Mouse (Mus musculus) MEL (cell line): ENCODE results near the gene Fam161a. TPM values are rescaled to one million over a fixed set of nuclear protein-coding genes. Genes with fewer than 3 reads are reported as not detected.

Experiments used
- DNase-seq: peaks from one replicate; pipeline ENCODE4 v3.0.0; 2011; ENCODE audit warnings: low read depth, low spot score
- H3K27ac ChIP-seq: 2 replicates; pipeline ENCODE4 v1.5.1; 2012; ENCODE audit warnings: low read depth, mild to moderate bottlenecking, control low read depth, low read length, moderate library complexity; ENCODE audit not compliant: control insufficient read depth
- H3K27me3 ChIP-seq, 2 experiments: fragments of 150-350 bp in 1 of 2; sonication (generic) in 1 of 2; 2 replicates each; pipeline ENCODE4 v1.6.1; 2012; ENCODE audit warnings: low read length in 2 of 2, mild to moderate bottlenecking in 2 of 2, improper control_type of control experiment in 1 of 2, moderate library complexity in 1 of 2; ENCODE audit not compliant: insufficient read depth in 2 of 2, control insufficient read depth in 1 of 2
- H3K36me3 ChIP-seq, 2 experiments: 2 replicates each; pipeline ENCODE4 v1.6.1; 2012 to 2014; ENCODE audit warnings: low read length in 2 of 2, improper control_type of control experiment in 1 of 2, inconsistent platforms in 1 of 2, mild to moderate bottlenecking in 1 of 2; ENCODE audit not compliant: insufficient read depth in 2 of 2, control insufficient read depth in 1 of 2
- H3K4me1 ChIP-seq, 2 experiments: fragments of 150-350 bp in 1 of 2; sonication (generic) in 1 of 2; 2 replicates each; pipeline ENCODE4 v1.6.1; 2012; ENCODE audit warnings: low read length in 2 of 2, improper control_type of control experiment in 1 of 2, mild to moderate bottlenecking in 1 of 2; ENCODE audit not compliant: insufficient read depth in 2 of 2, control insufficient read depth in 1 of 2
- H3K4me3 ChIP-seq, 2 experiments: fragments of 150-350 bp in 1 of 2; sonication (generic) in 1 of 2; 2 replicates each; pipeline ENCODE4 v1.5.1; 2012; ENCODE audit warnings: low read depth in 2 of 2, low read length in 2 of 2, mild to moderate bottlenecking in 2 of 2, moderate library complexity in 2 of 2, control low read depth in 1 of 2, improper control_type of control experiment in 1 of 2; ENCODE audit not compliant: control insufficient read depth in 1 of 2, insufficient read depth in 1 of 2
- H3K79me2 ChIP-seq: 2 replicates; pipeline ENCODE4 v1.6.1; 2012; ENCODE audit warnings: mild to moderate bottlenecking, low read length, moderate library complexity; ENCODE audit not compliant: control insufficient read depth, poor library complexity, insufficient read depth
- H3K9ac ChIP-seq: 2 replicates; pipeline ENCODE4 v1.6.1; 2012; ENCODE audit warnings: low read depth, mild to moderate bottlenecking, control low read depth, low read length, moderate library complexity; ENCODE audit not compliant: control insufficient read depth, poor library complexity, severe bottlenecking
- H3K9me3 ChIP-seq: fragments of 150-350 bp; sonication (generic); replicated peaks from 2 replicates; pipeline ENCODE4 v1.6.1; 2012; ENCODE audit warnings: mild to moderate bottlenecking, low read length, improper control_type of control experiment, moderate library complexity; ENCODE audit not compliant: insufficient read depth
- CHD1 ChIP-seq: IDR thresholded peaks from 2 replicates; pipeline ENCODE4 v1.6.1; 2012; ENCODE audit warnings: low read depth, mild to moderate bottlenecking, inconsistent platforms, low read length, improper control_type of control experiment
- CHD2 ChIP-seq: IDR thresholded peaks from 2 replicates; pipeline ENCODE4 v1.6.1; 2011; ENCODE audit warnings: low read length, improper control_type of control experiment
- CTCF ChIP-seq, 3 experiments: IDR thresholded peaks in 2 of 3; conservative IDR thresholded peaks in 1 of 3; 2 replicates each; pipeline ENCODE4 v1.5.1; 2011 to 2012; ENCODE audit warnings: low read length in 3 of 3, low read depth in 2 of 3, mild to moderate bottlenecking in 2 of 3, improper control_type of control experiment in 1 of 3, inconsistent platforms in 1 of 3, mixed read lengths in 1 of 3, moderate library complexity in 1 of 3; ENCODE audit not compliant: control insufficient read depth in 1 of 3, insufficient read depth in 1 of 3, poor library complexity in 1 of 3, severe bottlenecking in 1 of 3
- ETS1 ChIP-seq: IDR thresholded peaks from 2 replicates; pipeline ENCODE4 v1.6.1; 2012; ENCODE audit warnings: low read depth, mild to moderate bottlenecking, inconsistent platforms, low read length, improper control_type of control experiment, moderate library complexity
- GATA1 ChIP-seq: IDR thresholded peaks from 2 replicates; pipeline ENCODE4 v1.6.1; 2011; ENCODE audit warnings: low read depth, low read length, improper control_type of control experiment
- MXI1 ChIP-seq: IDR thresholded peaks from 2 replicates; pipeline ENCODE4 v1.6.1; 2011; ENCODE audit warnings: mild to moderate bottlenecking, low read depth, low read length, improper control_type of control experiment
- MYC ChIP-seq: IDR thresholded peaks from 2 replicates; pipeline ENCODE4 v1.6.1; 2011; ENCODE audit warnings: low read depth, mild to moderate bottlenecking, low read length, improper control_type of control experiment, moderate library complexity
- RAD21 ChIP-seq: IDR thresholded peaks from 2 replicates; pipeline ENCODE4 v1.6.1; 2011; ENCODE audit warnings: mild to moderate bottlenecking, low read depth, low read length, improper control_type of control experiment
- RCOR1 ChIP-seq: IDR thresholded peaks from 2 replicates; pipeline ENCODE4 v1.6.1; 2012; ENCODE audit warnings: low read depth, mild to moderate bottlenecking, inconsistent platforms, low read length, improper control_type of control experiment
- SMC3 ChIP-seq: IDR thresholded peaks from 2 replicates; pipeline ENCODE4 v1.6.1; 2011; ENCODE audit warnings: low read depth, low read length, improper control_type of control experiment
- TAL1 ChIP-seq: IDR thresholded peaks from 2 replicates; pipeline ENCODE4 v1.6.1; 2012; ENCODE audit warnings: mild to moderate bottlenecking, inconsistent platforms, low read length, moderate library complexity, mixed read lengths
- USF2 ChIP-seq, 2 experiments: IDR thresholded peaks; 2 replicates each; pipeline ENCODE4 v1.6.1; 2011 to 2012; ENCODE audit warnings: improper control_type of control experiment in 2 of 2, low read length in 2 of 2, borderline replicate concordance in 1 of 2, inconsistent platforms in 1 of 2, low read depth in 1 of 2, mild to moderate bottlenecking in 1 of 2; ENCODE audit not compliant: insufficient read depth in 1 of 2
- ZC3H11A ChIP-seq: IDR thresholded peaks from 2 replicates; pipeline ENCODE4 v1.6.1; 2012; ENCODE audit warnings: low read depth, mild to moderate bottlenecking, inconsistent platforms, low read length, improper control_type of control experiment
- ZNF384 ChIP-seq: IDR thresholded peaks from 2 replicates; pipeline ENCODE4 v1.6.1; 2012; ENCODE audit warnings: low read depth, mild to moderate bottlenecking, inconsistent platforms, low read length, improper control_type of control experiment
- polyA plus RNA-seq, 2 experiments: library from polyadenylated mRNA; stranded (reverse) in 1 of 2; unstranded in 1 of 2; fragments of >175 nt in 1 of 2; fragments of >200 nt in 1 of 2; gene quantifications; 2 replicates each; pipeline versions ENCODE4 v1.2.1 to v1.2.4; 2012; ENCODE audit warnings: low replicate concordance in 2 of 2, low read depth in 1 of 2; ENCODE audit not compliant: insufficient read length in 2 of 2, insufficient read depth in 1 of 2, missing spikeins in 1 of 2
- total RNA-seq: library from RNA; depleted of rRNA; stranded (reverse); fragments of 300-350 nt; gene quantifications from 2 replicates; pipeline ENCODE4 v1.2.3, GENCODE M21; 2012

The Fam161a gene
- total and polyA plus RNA-seq, 3 experiments = 0.27 to 1.0 TPM; not detected in 1

- Histone ChIP-seq H3K27me3 (no peaks in the 10 kb centered on the region), H3K36me3 (peaks cover 0 to 3% of the 10 kb centered on the region in 2 experiments; a peak in 1 of 4 replicates), H3K79me2 (no peaks in the 10 kb centered on the region), H3K9ac (no peak overlapping the region), H3K4me1 (no peaks in the 10 kb centered on the region)
- TF ChIP-seq TAL1 = no peak
- TF ChIP-seq GATA1 = no peak
- no peak for TF ChIP-seq RCOR1
- TF ChIP-seq CTCF (IDR thresholded peaks at IDR 0.05 in 2 of 3, conservative IDR thresholded peaks at IDR 0.05 in 1 of 3; ENCODE audit: control insufficient read depth in 1 of 3, insufficient read depth in 1 of 3, low read depth in 2 of 3, low read length in 3 of 3, poor library complexity in 1 of 3, severe bottlenecking in 1 of 3) = no peak
- no peak for TF ChIP-seq MXI1
- TF ChIP-seq, all 39 proteins: peak for 0
- no peak for DNase-seq
- H3K27ac ChIP-seq = no peak overlapping the region
- H3K4me3 ChIP-seq = no peak overlapping the region
- no peaks in the 10 kb centered on the region for H3K9me3 ChIP-seq
Observed at GRCm38 (mm10) chr11:22964401-22964800, 42.9 kb upstream of the Fam161a start.

- no peak overlapping the region for H3K27ac ChIP-seq
- peaks cover 0 to 4% of the 10 kb centered on the region in 2 experiments; a peak in 1 of 4 replicates for H3K4me1 ChIP-seq
- no peak overlapping the region for H3K4me3 ChIP-seq
- TF ChIP-seq CTCF (IDR thresholded peaks at IDR 0.05 in 2 of 3, conservative IDR thresholded peaks at IDR 0.05 in 1 of 3; ENCODE audit: control insufficient read depth in 1 of 3, insufficient read depth in 1 of 3, low read depth in 2 of 3, low read length in 3 of 3, poor library complexity in 1 of 3, severe bottlenecking in 1 of 3) = peak; percentile 20 to 73 (median 33); a peak in 4 of 6 replicates
- no peak for TF ChIP-seq USF2 (IDR thresholded peaks at IDR 0.05; ENCODE audit: borderline replicate concordance in 1 of 2, insufficient read depth in 1 of 2, low read depth in 1 of 2, low read length in 2 of 2)
- no peak for TF ChIP-seq ETS1
- TF ChIP-seq MYC = peak; percentile 57
- TF ChIP-seq RAD21 = peak; percentile 22
- TF ChIP-seq ZC3H11A = no peak; the same call in 1 of the 2 replicates
- no peak for TF ChIP-seq RCOR1
- TF ChIP-seq CHD2 = no peak
- TF ChIP-seq ZNF384 = peak; percentile 87
- peak; percentile 56 for TF ChIP-seq SMC3
- no peak for TF ChIP-seq CHD1
- no peak overlapping the region for H3K9ac ChIP-seq
- DNase-seq = peak; percentile 70
- no peaks in the 10 kb centered on the region for H3K27me3 ChIP-seq
- peaks cover 0 to 7% of the 10 kb centered on the region in 2 experiments; a peak in 1 of 4 replicates for H3K36me3 ChIP-seq
- H3K9me3 ChIP-seq = no peaks in the 10 kb centered on the region
- no peaks in the 10 kb centered on the region; the same call in 1 of the 2 replicates for H3K79me2 ChIP-seq
Observed at GRCm38 (mm10) chr11:22965503-22965902, 41.8 kb upstream of the Fam161a start.
